Comparison of ENCODE assay signal across 23 mouse cellular contexts in the genomic region with DNA sequence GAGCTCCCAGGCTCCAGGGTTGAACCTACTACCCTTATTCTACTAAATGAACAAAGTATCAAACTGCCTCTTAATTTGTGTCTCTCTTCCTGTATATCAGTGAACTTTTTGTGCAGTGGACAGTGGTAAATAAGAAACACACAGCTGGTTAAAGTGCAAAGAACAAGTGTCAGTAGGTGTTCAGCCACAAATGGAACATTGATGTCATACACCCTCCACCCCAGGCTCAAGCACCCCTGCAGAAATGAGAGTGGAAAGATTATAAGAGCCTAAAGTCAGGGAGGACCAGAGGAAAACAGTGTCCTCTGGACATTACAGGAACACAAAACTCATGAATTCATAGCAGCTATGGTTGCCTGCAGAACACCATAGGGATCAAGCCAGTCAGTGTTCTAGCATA. TPM values are rescaled to one million over a fixed set of nuclear protein-coding genes. Genes with fewer than 3 reads are reported as not detected.
DNase-seq lines count a peak whose midpoint lies in the region; ATAC-seq and TF ChIP-seq lines count a peak whose summit lies in the region.
"Had no signal": no experiment of that assay in that cellular context is flagged by ENCODE, and none has a peak within 500 bp of the region (broad histone marks: within the 10 kb centered on the region; RNA-seq: fewer than 3 reads in every experiment).

No protein-coding gene starts in this region.

- H3K27me3 ChIP-seq in liver, embryonic 11.5 days (replicated peaks; ENCODE audit: control insufficient read depth, insufficient read depth, low read length) = no peaks in the 10 kb centered on the region
- no peaks in the 10 kb centered on the region for H3K27me3 ChIP-seq in liver, postnatal 0 days (ENCODE audit: insufficient read depth, low read length)
- H3K27me3 ChIP-seq in megakaryocyte, embryonic 14.5 days (replicated peaks) = no peaks in the 10 kb centered on the region
- H3K27me3 ChIP-seq: embryonic facial prominence, embryonic 12.5 days; forebrain, embryonic 13.5 days; forebrain, embryonic 15.5 days had no signal

- intact Hi-C loops in heart, postnatal 10 days (cut with DNase I) = no loop called here

- no peak for TF ChIP-seq EP300 in liver, postnatal 0 days (IDR thresholded peaks at IDR 0.05; ENCODE audit: low read depth)

- H3K4me2 ChIP-seq in liver, embryonic 11.5 days = no peak overlapping the region
- no peak overlapping the region for H3K4me2 ChIP-seq in liver, postnatal 0 days (ENCODE audit: low read depth, low read length)
- H3K4me2 ChIP-seq: embryonic facial prominence, embryonic 12.5 days; forebrain, embryonic 13.5 days; forebrain, embryonic 15.5 days had no signal

- H3K9me3 ChIP-seq in liver, embryonic 11.5 days (ENCODE audit: control insufficient read depth, low read length) = no peaks in the 10 kb centered on the region
- no peaks in the 10 kb centered on the region for H3K9me3 ChIP-seq in liver, postnatal 0 days (ENCODE audit: low read length)
- no peaks in the 10 kb centered on the region for H3K9me3 ChIP-seq in megakaryocyte, embryonic 14.5 days
- H3K9me3 ChIP-seq: embryonic facial prominence, embryonic 10.5 days; embryonic facial prominence, embryonic 12.5 days; forebrain, embryonic 13.5 days; forebrain, embryonic 15.5 days had no signal

- H3K4me1 ChIP-seq in liver, embryonic 11.5 days (replicated peaks; ENCODE audit: control insufficient read depth, insufficient read depth, low read length) = no peaks in the 10 kb centered on the region; the same call in 1 of the 2 replicates
- peaks cover 5% of the 10 kb centered on the region for H3K4me1 ChIP-seq in liver, postnatal 0 days (ENCODE audit: insufficient read depth)
- peaks cover 93% of the 10 kb centered on the region for H3K4me1 ChIP-seq in megakaryocyte, embryonic 14.5 days
- H3K4me1 ChIP-seq: embryonic facial prominence, embryonic 10.5 days; embryonic facial prominence, embryonic 12.5 days; forebrain, embryonic 13.5 days; forebrain, embryonic 15.5 days had no signal

- TF ChIP-seq CTCF in liver, postnatal 0 days (IDR thresholded peaks at IDR 0.05; ENCODE audit: low read depth) = no peak

- H3K36me3 ChIP-seq in liver, embryonic 11.5 days (ENCODE audit: control insufficient read depth, insufficient read depth, low read length) = no peaks in the 10 kb centered on the region
- H3K36me3 ChIP-seq in liver, postnatal 0 days (replicated peaks; ENCODE audit: insufficient read depth, low read length) = no peaks in the 10 kb centered on the region; the same call in 1 of the 2 replicates
- H3K36me3 ChIP-seq in megakaryocyte, embryonic 14.5 days (replicated peaks; ENCODE audit: low read length) = peaks cover 95% of the 10 kb centered on the region
- H3K36me3 ChIP-seq: embryonic facial prominence, embryonic 10.5 days; embryonic facial prominence, embryonic 12.5 days; forebrain, embryonic 15.5 days had no signal

- no peak overlapping the region for H3K4me3 ChIP-seq in liver, embryonic 11.5 days (ENCODE audit: low read depth, low read length)
- no peak overlapping the region for H3K4me3 ChIP-seq in liver, postnatal 0 days (ENCODE audit: low read depth, low read length)
- H3K4me3 ChIP-seq in megakaryocyte, embryonic 14.5 days (replicated peaks) = peak overlapping the region; percentile 74
- H3K4me3 ChIP-seq: embryonic facial prominence, embryonic 10.5 days; embryonic facial prominence, embryonic 12.5 days; forebrain, embryonic 13.5 days; forebrain, embryonic 15.5 days had no signal

- DNase-seq in liver, embryonic 11.5 days (ENCODE audit: low spot score) = peak; percentile 20
- no peak for DNase-seq in liver, postnatal 0 days
- peak; percentile 29 to 66 for DNase-seq in natural killer cell, adult 2 months (ENCODE audit: low spot score in 2 of 2)
- no peak for DNase-seq in heart, postnatal 10 days
- DNase-seq in lung, postnatal 10 days = no peak
- DNase-seq: adrenal gland, adult 2 months; adrenal gland, postnatal 10 days; adrenal gland, postnatal 25 days; B cell, adult 2 months; cerebellum, adult 11 months; cerebellum, adult 18-20 months; cerebellum, adult 8-10 months; cerebellum, adult 9-11 months; cerebellum, postnatal 14 days; cerebellum, postnatal 36 days; forebrain, postnatal 0 days had no signal

- no peak for ATAC-seq in liver, embryonic 11.5 days (replicated peaks; ENCODE audit: low FRiP score)
- no peak for ATAC-seq in liver, postnatal 0 days
- ATAC-seq: CD4-positive, CD25-positive, alpha-beta regulatory T cell, adult 4 months; forebrain, embryonic 13.5 days; forebrain, embryonic 15.5 days; forebrain, postnatal 0 days had no signal

- no peak overlapping the region for H3K9ac ChIP-seq in liver, embryonic 11.5 days (ENCODE audit: low read depth, low read length)
- no peak overlapping the region for H3K9ac ChIP-seq in liver, postnatal 0 days (replicated peaks)
- H3K9ac ChIP-seq: embryonic facial prominence, embryonic 12.5 days; forebrain, embryonic 13.5 days; forebrain, embryonic 15.5 days; forebrain, postnatal 0 days had no signal

- no peak overlapping the region for H3K27ac ChIP-seq in liver, embryonic 11.5 days (ENCODE audit: low read depth, low read length)
- H3K27ac ChIP-seq in liver, postnatal 0 days (ENCODE audit: low read depth) = no peak overlapping the region
- H3K27ac ChIP-seq: embryonic facial prominence, embryonic 10.5 days; embryonic facial prominence, embryonic 12.5 days; forebrain, embryonic 13.5 days; forebrain, embryonic 15.5 days had no signal

RNA-seq across cellular contexts. Expression of gene Fbxo48, which starts 45.6 kb away (rescaled TPM):
- 3.0 and 3.1 TPM in 2 replicates for polyA plus RNA-seq in liver, embryonic 11.5 days (2014; fragmentation: Nextera tagmentation; extraction: Ambion mirVana)
- polyA plus RNA-seq in liver, postnatal 0 days (2015; fragmentation: Nextera tagmentation; extraction: Ambion mirVana) = 0.75 TPM in 2 replicates
- not detected in 2 replicates for polyA plus RNA-seq in megakaryocyte, embryonic 14.5 days (2012; ENCODE audit: insufficient read depth, low replicate concordance)
- under 1 TPM; 0.67 to 0.94 TPM for total RNA-seq in heart, postnatal 10 days (2021)

RNA-seq across cellular contexts. Expression of gene Cnrip1, which starts 54.6 kb away (rescaled TPM):
- polyA plus RNA-seq in liver, embryonic 11.5 days (2014; fragmentation: Nextera tagmentation; extraction: Ambion mirVana) = 11.8 and 13.0 TPM in 2 replicates
- polyA plus RNA-seq in liver, postnatal 0 days (2015; fragmentation: Nextera tagmentation; extraction: Ambion mirVana) = 3.7 TPM in 2 replicates
- 0.21 TPM in 1 of 2 replicates, not detected in the other for polyA plus RNA-seq in megakaryocyte, embryonic 14.5 days (2012; ENCODE audit: insufficient read depth, low replicate concordance)
- total RNA-seq in heart, postnatal 10 days (2021) = 1 to 10 TPM; 7.1 to 8.9 TPM
- total RNA-seq: MEL had no signal

RNA-seq across cellular contexts. Expression of gene Plek, which starts 55.4 kb away (rescaled TPM):
- polyA plus RNA-seq in liver, embryonic 11.5 days (2014; fragmentation: Nextera tagmentation; extraction: Ambion mirVana) = 59.8 and 66.0 TPM in 2 replicates
- 19.8 and 22.5 TPM in 2 replicates for polyA plus RNA-seq in liver, postnatal 0 days (2015; fragmentation: Nextera tagmentation; extraction: Ambion mirVana)
- 5.5 and 36.0 TPM in 2 replicates for polyA plus RNA-seq in megakaryocyte, embryonic 14.5 days (2012; ENCODE audit: insufficient read depth, low replicate concordance)
- total RNA-seq in heart, postnatal 10 days (2021) = 1 to 10 TPM; 3.0 to 3.1 TPM

Comparison
In these comparisons a context has a peak if more than half of its experiments do, and no peak if none do; other contexts are left out.
1. DNase-seq: peak in liver, embryonic 11.5 days (single experiment) and natural killer cell, adult 2 months (2 of 2); none in liver, postnatal 0 days (single experiment), heart, postnatal 10 days (0 of 2) and lung, postnatal 10 days (single experiment).